Mouse (Mus musculus): Measurements from ENCODE around the gene Sesn3.

GRCm38 (mm10) chr9:14293866-14294265 lies 19.0 kb downstream of the Sesn3 start:
- TF ChIP-seq POLR2A (IDR thresholded peaks at IDR 0.05; ENCODE audit: borderline replicate concordance, extremely low read depth, insufficient read depth, insufficient read length, poor library complexity, severe bottlenecking) (no peak), CTCF (IDR thresholded peaks at IDR 0.05; ENCODE audit: borderline replicate concordance, extremely low read depth, insufficient read depth, insufficient read length) (no peak)

Data from brain, embryonic 14.5 days (tissue).